Mouse (Mus musculus) embryonic fibroblast, embryonic 13.5 days (primary cell): Measurements from ENCODE around the gene Heatr5a. TPM values are rescaled to one million over a fixed set of nuclear protein-coding genes. Genes with fewer than 3 reads are reported as not detected.

Experiments used
- H3K27ac ChIP-seq: 2 replicates; pipeline ENCODE4 v1.5.1; 2012; ENCODE audit warnings: low read length, control low read depth, inconsistent platforms; ENCODE audit not compliant: insufficient read depth
- H3K4me1 ChIP-seq: 2 replicates; pipeline ENCODE4 v1.6.1; 2011; ENCODE audit warnings: low read length; ENCODE audit not compliant: control insufficient read depth, insufficient read depth
- H3K4me3 ChIP-seq: 2 replicates; pipeline ENCODE4 v1.5.1; 2011; ENCODE audit warnings: mild to moderate bottlenecking, control low read depth, low read length; ENCODE audit not compliant: insufficient read depth
- CTCF ChIP-seq: IDR thresholded peaks from 2 replicates; pipeline ENCODE4 v1.5.1; 2011; ENCODE audit warnings: mild to moderate bottlenecking, control low read depth, low read length, moderate library complexity, borderline replicate concordance; ENCODE audit not compliant: insufficient read depth
- POLR2A ChIP-seq: IDR thresholded peaks from 2 replicates; pipeline ENCODE4 v1.6.1; 2011; ENCODE audit warnings: low read depth, mild to moderate bottlenecking, control low read depth, low read length, moderate library complexity
- polyA plus RNA-seq: library from polyadenylated mRNA; stranded (reverse); fragments of >200 nt; gene quantifications from 2 replicates; pipeline ENCODE4 v1.2.4, GENCODE M21; 2011; ENCODE audit warnings: low read depth; ENCODE audit not compliant: missing spikeins, insufficient read length

Heatr5a gene
- polyA plus RNA-seq, 1 experiment, result 54.1 TPM

DNA sequence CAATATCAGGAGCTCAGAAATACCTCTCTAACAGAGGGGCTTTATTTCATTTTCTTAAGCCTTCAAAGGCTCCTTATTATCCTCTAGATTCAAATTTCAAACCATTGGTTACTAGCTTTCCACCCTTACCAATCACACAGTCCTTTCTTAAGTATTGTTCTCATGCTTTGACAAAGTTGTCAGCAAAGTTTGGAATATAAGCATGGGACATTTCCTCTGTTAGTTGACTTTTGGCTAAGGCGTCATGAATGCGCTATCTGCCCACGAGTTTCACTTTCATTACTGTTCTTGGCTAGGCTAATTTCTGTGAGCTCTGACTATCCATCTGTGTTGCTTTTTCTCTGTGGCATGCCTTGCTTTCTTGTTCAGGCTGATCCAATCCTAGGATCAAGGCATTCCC lies 31.6 kb upstream of the Heatr5a start:
- Histone ChIP-seq H3K4me1 (0 out of 2 replicates have a peak, but pooled peaks cover 3% of the 10 kb centered on the region), H3K4me3 (no peak overlapping the region), H3K27ac (no peak overlapping the region)
- TF ChIP-seq POLR2A (no peak), CTCF (no peak)

DNA sequence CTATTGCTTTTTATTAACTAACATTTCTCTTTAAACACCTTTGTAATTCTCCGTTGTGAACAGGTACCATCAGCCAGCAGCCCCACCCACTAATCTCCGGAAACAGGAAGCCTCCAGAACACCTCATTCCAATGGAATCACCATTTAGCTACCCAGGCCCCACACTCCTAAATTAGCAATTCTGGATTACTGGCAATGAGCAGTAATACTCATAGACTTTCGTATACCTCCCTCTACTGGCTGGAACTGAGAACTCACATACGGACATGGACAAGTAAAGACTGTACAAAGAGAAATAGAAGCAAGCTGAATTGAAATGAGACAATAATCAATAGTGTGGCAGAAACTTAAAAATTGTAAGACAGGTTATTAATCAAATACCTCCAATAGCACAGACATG lies 30.4 kb upstream of the Heatr5a start:
- H3K4me3 ChIP-seq, result no peak overlapping the region
- no peak overlapping the region for H3K27ac ChIP-seq
- H3K4me1 ChIP-seq, result 0 out of 2 replicates have a peak, but pooled peaks cover 3% of the 10 kb centered on the region
- TF ChIP-seq CTCF (no peak), POLR2A (no peak)

GRCm38 (mm10) chr12:51998366-51998932 lies 27.3 kb upstream of the Heatr5a start:
- Histone ChIP-seq H3K4me1 (0 out of 2 replicates have a peak, but pooled peaks cover 3% of the 10 kb centered on the region), H3K4me3 (no peak overlapping the region), H3K27ac (no peak overlapping the region)
- no peak for TF ChIP-seq POLR2A
- TF ChIP-seq CTCF, result no peak

DNA sequence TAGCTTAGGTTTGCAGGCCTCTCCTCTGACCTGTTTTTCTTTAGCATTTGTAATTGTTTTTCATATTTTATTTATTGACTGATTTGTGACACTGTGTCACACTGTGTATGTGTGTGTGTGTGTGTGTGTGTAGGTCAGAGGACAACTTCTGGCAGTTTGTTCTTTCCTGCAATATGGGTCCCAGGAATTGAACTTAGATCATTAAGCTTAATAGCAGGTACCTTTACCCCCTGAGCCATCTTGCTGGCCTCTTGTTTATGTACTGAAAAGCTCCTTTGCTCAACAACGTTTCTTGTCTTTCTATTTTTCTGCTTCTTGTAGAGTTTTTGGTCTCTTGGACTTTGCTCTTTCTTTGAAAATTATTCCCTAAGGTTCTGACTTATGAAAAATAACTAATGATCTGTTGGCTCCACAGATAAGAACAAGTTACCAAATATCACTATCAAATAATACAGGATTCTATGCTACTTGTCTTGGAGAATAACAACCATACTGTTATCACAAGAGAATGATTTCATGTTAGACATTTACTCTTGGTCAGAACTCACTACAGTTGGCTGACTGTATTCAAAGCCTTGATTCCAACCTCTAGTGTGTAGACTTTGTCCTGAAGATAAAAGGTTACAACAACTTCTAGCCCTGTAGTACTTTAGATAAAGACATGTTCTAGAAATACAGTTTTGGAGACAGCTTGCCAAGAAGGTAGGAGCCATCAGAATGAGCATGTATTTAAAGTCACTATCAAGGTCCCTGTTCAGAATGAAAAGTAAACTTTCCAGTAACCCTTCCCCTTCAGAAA lies 24.8 kb upstream of the Heatr5a start:
- H3K4me1 ChIP-seq, result 0 out of 2 replicates have a peak, but pooled peaks cover 3% of the 10 kb centered on the region
- no peak overlapping the region for H3K4me3 ChIP-seq
- TF ChIP-seq CTCF (no peak), POLR2A (no peak)
- H3K27ac ChIP-seq, result no peak overlapping the region

- H3K4me3 ChIP-seq, result no peak overlapping the region
- TF ChIP-seq POLR2A (no peak), CTCF (no peak)
- H3K4me1 ChIP-seq, result no peaks in the 10 kb centered on the region
Measured at GRCm38 (mm10) chr12:51990629-51991028, 19.5 kb upstream of the Heatr5a start.

GRCm38 (mm10) chr12:51988536-51988935 lies 17.4 kb upstream of the Heatr5a start:
- no peak for TF ChIP-seq POLR2A
- TF ChIP-seq CTCF, result no peak
- no peak overlapping the region for H3K4me3 ChIP-seq
- no peaks in the 10 kb centered on the region for H3K4me1 ChIP-seq
- H3K27ac ChIP-seq, result no peak overlapping the region

More at GRCm38 (mm10) chr12:51990629-51991028, 19.5 kb upstream of the Heatr5a start:
- no peak overlapping the region for H3K27ac ChIP-seq

- no peaks in the 10 kb centered on the region for H3K4me1 ChIP-seq
- no peak overlapping the region for H3K27ac ChIP-seq
- TF ChIP-seq CTCF, result no peak
- no peak for TF ChIP-seq POLR2A
- no peak overlapping the region for H3K4me3 ChIP-seq
Measured at GRCm38 (mm10) chr12:51985826-51986225, 14.7 kb upstream of the Heatr5a start.

- TF ChIP-seq CTCF, result no peak
- TF ChIP-seq POLR2A, result no peak
Measured at GRCm38 (mm10) chr12:51985163-51985748, 14.1 kb upstream of the Heatr5a start.

GRCm38 (mm10) chr12:51983625-51984024 lies 12.5 kb upstream of the Heatr5a start:
- TF ChIP-seq CTCF (no peak), POLR2A (no peak)
- Histone ChIP-seq H3K27ac (no peak overlapping the region), H3K4me3 (no peak overlapping the region), H3K4me1 (no peaks in the 10 kb centered on the region)

More at GRCm38 (mm10) chr12:51985163-51985748, 14.1 kb upstream of the Heatr5a start:
- no peak overlapping the region for H3K4me3 ChIP-seq
- H3K4me1 ChIP-seq, result no peaks in the 10 kb centered on the region
- H3K27ac ChIP-seq, result no peak overlapping the region

DNA sequence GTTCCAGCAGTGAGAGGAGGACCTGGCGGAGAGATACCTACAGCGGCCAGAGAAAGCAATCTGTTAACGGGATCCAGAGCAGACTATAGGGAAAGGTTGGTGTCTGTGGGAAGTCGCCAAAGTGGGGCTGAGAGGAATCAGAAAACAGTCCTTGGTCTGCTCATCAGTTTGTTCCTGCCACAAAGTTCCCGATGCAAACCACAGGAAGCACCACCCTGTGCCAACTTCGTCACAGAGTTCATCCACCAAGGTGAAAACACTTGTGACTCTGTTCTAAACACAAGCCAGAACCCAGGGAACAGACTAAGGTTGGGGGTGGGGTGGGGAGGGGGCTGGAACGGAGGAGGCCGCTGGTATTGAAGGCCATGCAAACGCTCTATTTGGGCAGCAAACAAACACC lies 5.4 kb upstream of the Heatr5a start:
- no peak for TF ChIP-seq CTCF
- TF ChIP-seq POLR2A, result no peak
- Histone ChIP-seq H3K4me1 (no peaks in the 10 kb centered on the region), H3K4me3 (no peak overlapping the region), H3K27ac (no peak overlapping the region)
